Mouse (Mus musculus): ENCODE results near the gene Ociad1. TPM values are rescaled to one million over a fixed set of nuclear protein-coding genes. Genes with fewer than 3 reads are reported as not detected.
"Not testable (repeated sequence)": the region's sequence is repeated elsewhere in the genome, so short reads cannot be mapped to it uniquely, and the experiment has no call there.

The Ociad1 gene
- total RNA-seq, 2 experiments from 2014 or later, result 231 to 239 TPM

- no peak for ATAC-seq (replicated peaks; ENCODE audit: poor library complexity)
These were observed 12.1 kb upstream of the Ociad1 start for GRCm38 (mm10) chr5:73280567-73280850.

- ATAC-seq (replicated peaks; ENCODE audit: poor library complexity), result no peak
These were observed 8.5 kb upstream of the Ociad1 start for GRCm38 (mm10) chr5:73284046-73284445.

GRCm38 (mm10) chr5:73285470-73285978 lies 7.1 kb upstream of the Ociad1 start:
- ATAC-seq (replicated peaks; ENCODE audit: poor library complexity), result no peak

- ATAC-seq (replicated peaks; ENCODE audit: poor library complexity), result peak; percentile 57
These were observed 6.0 kb upstream of the Ociad1 start for GRCm38 (mm10) chr5:73286603-73287002.

- no peak for ATAC-seq (replicated peaks; ENCODE audit: poor library complexity)
These were observed 2.7 kb upstream of the Ociad1 start for GRCm38 (mm10) chr5:73289900-73290299.

- ATAC-seq (replicated peaks; ENCODE audit: poor library complexity), result no peak
These were observed 859 bp downstream of the Ociad1 start for GRCm38 (mm10) chr5:73293458-73293827.

- no peak for ATAC-seq (replicated peaks; ENCODE audit: poor library complexity)
These were observed 2.4 kb downstream of the Ociad1 start for GRCm38 (mm10) chr5:73295016-73295415.

GRCm38 (mm10) chr5:73295916-73296315 lies 3.3 kb downstream of the Ociad1 start:
- no peak for ATAC-seq (replicated peaks; ENCODE audit: poor library complexity)

- peak; percentile 23; the same call in 1 of the 2 replicates for ATAC-seq (replicated peaks; ENCODE audit: poor library complexity)
These were observed 9.2 kb downstream of the Ociad1 start for GRCm38 (mm10) chr5:73301601-73302307.

GRCm38 (mm10) chr5:73304507-73304906 lies 11.9 kb downstream of the Ociad1 start:
- ATAC-seq (replicated peaks; ENCODE audit: poor library complexity), result no peak

GRCm38 (mm10) chr5:73306486-73306885 lies 13.9 kb downstream of the Ociad1 start:
- ATAC-seq (replicated peaks; ENCODE audit: poor library complexity), result no peak

GRCm38 (mm10) chr5:73307297-73307696 lies 14.7 kb downstream of the Ociad1 start:
- no peak for ATAC-seq (replicated peaks; ENCODE audit: poor library complexity)

- no peak for ATAC-seq (replicated peaks; ENCODE audit: poor library complexity)
These were observed 16.9 kb downstream of the Ociad1 start for GRCm38 (mm10) chr5:73309496-73309895.

- no peak for ATAC-seq (replicated peaks; ENCODE audit: poor library complexity)
These were observed 17.8 kb downstream of the Ociad1 start for GRCm38 (mm10) chr5:73310401-73310800.

- peak; percentile 97 for ATAC-seq (replicated peaks; ENCODE audit: poor library complexity)
These were observed 18.9 kb downstream of the Ociad1 start for GRCm38 (mm10) chr5:73311458-73311857.

- peak; percentile 41; the same call in 1 of the 2 replicates for ATAC-seq (replicated peaks; ENCODE audit: poor library complexity)
These were observed 21.0 kb downstream of the Ociad1 start for GRCm38 (mm10) chr5:73313591-73313990.

- ATAC-seq (replicated peaks; ENCODE audit: poor library complexity), result no peak
These were observed 22.1 kb downstream of the Ociad1 start for GRCm38 (mm10) chr5:73314654-73315053.

GRCm38 (mm10) chr5:73319306-73319705 lies 26.7 kb downstream of the Ociad1 start:
- ATAC-seq (replicated peaks; ENCODE audit: poor library complexity), result peak; percentile 49

GRCm38 (mm10) chr5:73322684-73323083 lies 30.1 kb downstream of the Ociad1 start:
- ATAC-seq (replicated peaks; ENCODE audit: poor library complexity), result not testable (repeated sequence)

- peak; percentile 43 for ATAC-seq (replicated peaks; ENCODE audit: poor library complexity)
These were observed 31.0 kb downstream of the Ociad1 start for GRCm38 (mm10) chr5:73323602-73324001.

- ATAC-seq (replicated peaks; ENCODE audit: poor library complexity), result no peak
These were observed 32.1 kb downstream of the Ociad1 start for GRCm38 (mm10) chr5:73324526-73325170.

GRCm38 (mm10) chr5:73331002-73331401 lies 38.4 kb downstream of the Ociad1 start:
- ATAC-seq (replicated peaks; ENCODE audit: poor library complexity), result no peak
